Mouse (Mus musculus) embryonic fibroblast, embryonic 13.5 days (primary cell): Measurements from ENCODE around the gene 2700049A03Rik.

ENCODE experiments used
- CTCF ChIP-seq: IDR thresholded peaks from 2 replicates; pipeline ENCODE4 v1.5.1; 2011; ENCODE audit warnings: mild to moderate bottlenecking, control low read depth, low read length, moderate library complexity, borderline replicate concordance; ENCODE audit not compliant: insufficient read depth
- POLR2A ChIP-seq: IDR thresholded peaks from 2 replicates; pipeline ENCODE4 v1.6.1; 2011; ENCODE audit warnings: low read depth, mild to moderate bottlenecking, control low read depth, low read length, moderate library complexity

DNA sequence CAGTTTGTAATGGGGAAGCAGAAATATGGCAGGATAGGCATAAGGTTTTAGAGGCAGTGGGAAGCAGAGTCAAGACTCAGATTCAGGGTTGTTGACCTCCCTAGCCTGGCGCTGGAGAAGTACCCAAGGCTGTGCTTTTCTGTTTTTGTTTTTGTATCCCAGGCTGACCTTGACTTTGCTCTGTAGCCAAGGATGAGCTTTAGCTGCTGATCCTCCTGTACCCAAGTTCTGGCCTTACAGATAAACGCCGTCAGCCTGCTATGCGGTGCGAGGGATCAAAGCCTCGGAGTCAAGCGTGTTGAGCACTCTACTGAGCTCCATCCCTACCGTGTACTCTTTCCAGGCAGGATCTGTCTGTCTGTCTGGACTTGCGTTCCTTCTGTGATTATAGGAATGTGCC, 12.2 kb downstream of the 2700049A03Rik start:
- TF ChIP-seq CTCF, result no peak
- no peak for TF ChIP-seq POLR2A
